Mouse (Mus musculus): ENCODE results near the gene Icos.

The Icos gene

GRCm38 (mm10) chr1:61042842-61043241, 65.1 kb downstream of the Icos start:
- DNase-seq, result no peak

GRCm38 (mm10) chr1:61046055-61046705, 68.5 kb downstream of the Icos start:
- no peak for DNase-seq

GRCm38 (mm10) chr1:61047336-61047735, 69.6 kb downstream of the Icos start:
- no peak for DNase-seq

Measured in right cerebral cortex, postnatal 25 days (tissue).